Mouse (Mus musculus) heart, embryonic 15.5 days (tissue): ENCODE results near the gene Cdca3. TPM values are rescaled to one million over a fixed set of nuclear protein-coding genes. Genes with fewer than 3 reads are reported as not detected.
A peak's percentile ranks its signal among the peaks of the same experiment; 100 is the strongest.
"Not testable (repeated sequence)": the region's sequence is repeated elsewhere in the genome, so short reads cannot be mapped to it uniquely, and the experiment has no call there.

Experiments used
- ATAC-seq: fragments of 200-750 bp; cut with Nextera tagmentation; replicated peaks from 2 replicates; pipeline ENCODE4 v1.8.0; 2017; ENCODE audit warnings: low read depth, moderate TSS enrichment; ENCODE audit not compliant: insufficient number of reproducible peaks, insufficient read depth, low FRiP score
- H3K27ac ChIP-seq: fragments of 300-500 bp; sonication (generic); 2 replicates; pipeline ENCODE4 v1.5.1; 2015; ENCODE audit warnings: mild to moderate bottlenecking, inconsistent platforms
- H3K27me3 ChIP-seq: fragments of 300-500 bp; sonication (generic); 2 replicates; pipeline ENCODE4 v1.6.1; 2015; ENCODE audit warnings: inconsistent platforms
- H3K36me3 ChIP-seq: fragments of 300-500 bp; sonication (generic); 2 replicates; pipeline ENCODE4 v1.6.1; 2015; ENCODE audit warnings: mild to moderate bottlenecking, inconsistent platforms
- H3K4me1 ChIP-seq: fragments of 300-500 bp; sonication (generic); replicated peaks from 2 replicates; pipeline ENCODE4 v1.6.1; 2015; ENCODE audit warnings: inconsistent platforms
- H3K4me2 ChIP-seq: fragments of 300-500 bp; sonication (generic); 2 replicates; pipeline ENCODE4 v1.6.1; 2015; ENCODE audit warnings: inconsistent platforms, mild to moderate bottlenecking, moderate library complexity
- H3K4me3 ChIP-seq: fragments of 300-500 bp; sonication (generic); 2 replicates; pipeline ENCODE4 v1.5.1; 2015; ENCODE audit warnings: mild to moderate bottlenecking, inconsistent platforms
- H3K9ac ChIP-seq: fragments of 300-500 bp; sonication (generic); 2 replicates; pipeline ENCODE4 v1.6.1; 2015; ENCODE audit warnings: mild to moderate bottlenecking, inconsistent platforms
- H3K9me3 ChIP-seq: fragments of 300-500 bp; sonication (generic); replicated peaks from 2 replicates; pipeline ENCODE4 v1.6.1; 2016; ENCODE audit warnings: inconsistent platforms
- WGBS: fragments of 180-500 bp; shearing (Covaris S2); methylation state at CpG from one replicate; pipeline ENCODE4 v1.1.7; 2015; ENCODE audit warnings: mixed read lengths; 5-methylcytosine and 5-hydroxymethylcytosine counted together
- polyA plus RNA-seq: library from polyadenylated mRNA; unstranded; fragments of >200 nt; fragmentation: Nextera tagmentation; extraction: Ambion mirVana; gene quantifications from 2 replicates; pipeline ENCODE4 v1.2.1, GENCODE M21; 2015

Cdca3 gene
- polyA plus RNA-seq, 1 experiment from 2014 or later, result 117 TPM

DNA sequence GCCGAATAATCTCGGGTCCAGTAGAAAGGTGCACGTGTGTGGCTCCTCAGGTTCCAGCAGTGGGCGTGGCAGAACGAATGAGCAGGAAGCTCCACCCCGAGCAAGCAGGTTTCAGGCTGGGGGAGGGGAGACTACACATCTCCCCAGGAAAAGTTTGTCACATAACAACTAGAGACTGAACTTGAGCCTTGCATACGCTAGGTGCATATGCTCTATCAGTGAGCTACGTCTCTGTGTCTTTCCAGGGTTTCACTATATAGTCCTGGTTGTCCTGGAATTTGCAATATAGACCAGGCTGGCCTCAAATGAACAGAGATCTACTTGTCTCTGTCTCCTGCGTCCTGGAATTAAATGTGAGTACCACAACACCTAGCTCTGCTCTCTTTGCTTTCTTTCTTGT, 26.9 kb upstream of the Cdca3 start:
- H3K27me3 ChIP-seq, H3K9ac ChIP-seq, H3K9me3 ChIP-seq, H3K27ac ChIP-seq, ATAC-seq, H3K36me3 ChIP-seq: not testable (repeated sequence)
- peak overlapping the region; percentile 28 for H3K4me3 ChIP-seq
- H3K4me1 ChIP-seq, result peaks cover 20% of the 10 kb centered on the region
- H3K4me2 ChIP-seq, result peak overlapping the region; percentile 49
- 14% methylated on average over 7 of the region's 9 CpGs for WGBS

GRCm38 (mm10) chr6:124803061-124803460, 26.3 kb upstream of the Cdca3 start:
- no peak overlapping the region for H3K9ac ChIP-seq
- H3K4me1 ChIP-seq, result peaks cover 25% of the 10 kb centered on the region
- no peak for ATAC-seq
- no peak overlapping the region for H3K27ac ChIP-seq
- H3K4me2 ChIP-seq, result no peak overlapping the region
- no peak overlapping the region for H3K4me3 ChIP-seq
- no peaks in the 10 kb centered on the region for H3K9me3 ChIP-seq
- no peaks in the 10 kb centered on the region for H3K36me3 ChIP-seq
- no peaks in the 10 kb centered on the region for H3K27me3 ChIP-seq
- WGBS, result 77% methylated on average over 3 of the region's 3 CpGs

DNA sequence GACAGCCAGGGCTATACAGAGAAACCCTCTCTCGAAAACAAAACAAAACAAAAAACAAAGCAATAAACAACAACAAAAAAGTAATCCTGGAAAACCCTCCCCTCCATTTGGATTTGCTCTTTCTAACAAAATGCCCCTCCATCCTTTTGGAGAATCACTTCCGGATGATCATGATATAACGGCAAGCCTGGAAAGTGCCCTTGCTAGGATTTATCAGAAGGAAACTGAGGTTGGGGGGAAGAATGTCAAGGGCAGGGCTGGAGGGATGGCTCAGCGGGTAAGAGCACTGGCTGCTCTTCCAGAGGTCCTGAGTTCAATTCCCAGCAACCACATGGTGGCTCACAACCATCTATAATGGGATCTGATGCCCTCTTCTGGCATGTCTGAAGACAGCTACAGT, 25.7 kb upstream of the Cdca3 start:
- H3K27me3 ChIP-seq, ATAC-seq, H3K9me3 ChIP-seq, H3K4me3 ChIP-seq, H3K9ac ChIP-seq, H3K4me2 ChIP-seq, H3K27ac ChIP-seq, H3K36me3 ChIP-seq: not testable (repeated sequence)
- peaks cover 28% of the 10 kb centered on the region for H3K4me1 ChIP-seq
- WGBS, result 91% methylated on average over 4 of the region's 4 CpGs

DNA sequence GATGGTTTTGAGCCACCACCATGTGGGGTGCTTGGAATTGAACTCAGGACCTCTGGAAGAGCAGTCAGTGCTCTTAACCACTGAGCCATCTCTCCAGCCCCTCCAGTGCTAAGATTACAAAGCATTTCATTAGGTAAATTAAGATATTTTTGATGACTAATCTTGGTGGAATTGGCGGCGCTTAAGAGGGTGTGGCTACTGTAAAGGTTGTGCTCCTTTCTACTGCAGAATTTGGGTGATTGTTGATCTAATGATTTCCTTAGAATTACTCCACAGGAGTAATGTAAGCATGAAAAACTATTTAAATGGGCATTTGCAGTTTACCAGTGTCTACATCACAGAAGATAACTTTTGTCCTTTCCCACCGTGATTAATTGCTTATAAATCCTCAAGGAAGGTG, 25.0 kb upstream of the Cdca3 start:
- H3K4me3 ChIP-seq, result no peak overlapping the region
- no peak overlapping the region for H3K9ac ChIP-seq
- no peaks in the 10 kb centered on the region for H3K9me3 ChIP-seq
- 83% methylated on average over 3 of the region's 3 CpGs for WGBS
- H3K4me2 ChIP-seq, result no peak overlapping the region
- peaks cover 28% of the 10 kb centered on the region for H3K4me1 ChIP-seq
- H3K27ac ChIP-seq, result 0 out of 2 replicates have a peak overlapping the region, but pooled peaks have one; percentile 91
- H3K27me3 ChIP-seq, result no peaks in the 10 kb centered on the region
- no peaks in the 10 kb centered on the region for H3K36me3 ChIP-seq
- ATAC-seq, result no peak

DNA sequence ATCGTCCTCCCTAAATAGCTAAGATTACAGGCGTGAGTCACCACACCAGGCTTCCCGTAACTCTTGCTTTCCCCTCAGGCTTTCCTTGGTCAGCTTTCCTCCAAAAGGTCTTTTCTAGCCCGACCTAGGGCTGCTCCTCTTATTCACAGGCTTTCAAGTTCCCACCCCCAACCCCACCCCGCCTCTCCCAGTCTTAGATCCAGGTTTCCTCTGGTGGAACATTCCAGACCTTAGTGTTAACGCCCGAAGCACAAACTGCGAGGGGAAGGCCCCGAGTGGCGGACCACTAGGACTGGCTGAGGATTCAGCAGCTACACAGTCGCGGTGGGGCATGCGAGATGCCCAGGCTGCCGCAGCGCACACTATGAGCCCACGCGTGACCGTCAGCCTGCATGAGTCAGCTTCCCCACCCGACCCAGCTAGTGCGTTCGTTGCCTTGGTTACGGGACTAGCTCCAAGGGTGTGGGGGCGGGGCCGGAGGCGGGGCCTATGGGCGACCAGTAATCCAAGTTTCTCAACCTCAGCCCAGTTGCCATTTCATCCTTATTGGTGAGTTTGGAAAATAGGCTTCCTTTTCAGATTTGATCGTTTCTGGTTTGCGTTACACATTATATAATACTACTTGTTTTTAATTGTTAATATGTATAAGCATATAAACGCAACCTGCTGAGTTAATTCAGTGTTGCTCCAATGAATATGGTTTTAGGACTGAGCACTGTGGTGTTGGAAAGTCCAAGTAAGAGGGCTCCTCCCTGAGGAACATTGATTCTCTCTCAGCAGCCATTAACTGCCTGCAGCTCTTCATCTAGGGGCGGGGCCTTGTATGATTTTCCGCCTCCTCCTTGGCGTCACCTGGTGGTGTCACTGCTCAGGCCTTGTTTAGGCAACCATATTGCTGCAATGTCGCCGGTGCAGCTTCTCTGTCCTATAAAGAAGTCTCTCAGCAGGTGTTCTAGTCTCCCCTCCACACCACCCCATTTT, 23.7 kb upstream of the Cdca3 start:
- 1% methylated on average over 34 of the region's 34 CpGs for WGBS
- Histone ChIP-seq H3K4me1 (peaks cover 41% of the 10 kb centered on the region), H3K27me3 (no peaks in the 10 kb centered on the region), H3K9me3 (no peaks in the 10 kb centered on the region), H3K36me3 (peaks cover 7% of the 10 kb centered on the region), H3K27ac (peak overlapping the region; percentile 91), H3K9ac (peak overlapping the region; percentile 63), H3K4me2 (peak overlapping the region; percentile 91), H3K4me3 (peak overlapping the region; percentile 58)
- peak; percentile 75 for ATAC-seq

DNA sequence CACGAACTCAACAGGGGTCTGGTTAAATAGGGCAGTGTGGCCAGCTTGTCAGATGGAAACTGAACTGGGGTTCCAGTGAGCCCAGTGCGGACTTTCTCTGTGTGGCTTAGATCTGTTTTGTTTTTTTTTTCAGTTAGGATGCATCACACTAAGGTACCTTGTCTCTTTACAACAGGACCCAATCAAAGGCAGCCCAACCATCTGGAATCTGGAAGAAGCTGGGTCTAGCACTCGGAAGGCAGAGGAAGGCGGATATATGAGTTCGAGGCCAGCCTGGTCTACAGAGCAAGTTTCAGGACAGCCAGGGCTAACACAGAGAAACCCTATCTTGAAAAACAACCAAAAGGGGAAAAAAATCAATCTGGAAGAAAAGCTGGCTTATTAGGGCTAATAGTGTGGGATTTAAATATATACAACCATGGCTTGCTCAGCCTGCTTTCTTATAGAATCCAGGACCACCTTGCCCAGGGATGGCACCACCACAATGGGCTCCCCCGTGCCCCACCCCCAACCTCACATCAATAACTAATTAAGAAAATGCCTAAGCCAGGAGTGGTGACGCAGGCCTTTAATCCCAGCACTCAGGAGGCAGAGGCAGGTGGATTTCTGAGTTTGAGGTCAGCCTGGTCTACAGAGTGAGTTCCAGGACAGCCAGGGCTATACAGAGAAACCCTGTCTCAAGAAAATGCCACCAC, 22.8 kb upstream of the Cdca3 start:
- ATAC-seq, result no peak
- Histone ChIP-seq H3K36me3 (peaks cover 17% of the 10 kb centered on the region), H3K27me3 (no peaks in the 10 kb centered on the region), H3K9ac (no peak overlapping the region), H3K4me3 (peak overlapping the region; percentile 58; the same call in 1 of the 2 replicates), H3K9me3 (no peaks in the 10 kb centered on the region), H3K4me1 (peaks cover 46% of the 10 kb centered on the region), H3K4me2 (peak overlapping the region; percentile 91), H3K27ac (peak overlapping the region; percentile 91)
- WGBS, result 79% methylated on average over 7 of the region's 7 CpGs

GRCm38 (mm10) chr6:124807366-124807765, 22.0 kb upstream of the Cdca3 start:
- WGBS, result 48% methylated on average over 4 of the region's 4 CpGs
- Histone ChIP-seq H3K27ac (peak overlapping the region; percentile 91), H3K36me3 (peaks cover 23% of the 10 kb centered on the region), H3K4me2 (no peak overlapping the region), H3K4me3 (no peak overlapping the region), H3K9me3 (no peaks in the 10 kb centered on the region), H3K9ac (no peak overlapping the region), H3K4me1 (peaks cover 53% of the 10 kb centered on the region), H3K27me3 (no peaks in the 10 kb centered on the region)
- ATAC-seq, result no peak

- 63% methylated on average over 6 of the region's 6 CpGs for WGBS
- Histone ChIP-seq H3K27me3 (no peaks in the 10 kb centered on the region), H3K4me3 (peak overlapping the region; percentile 57), H3K4me2 (peak overlapping the region; percentile 86), H3K9me3 (no peaks in the 10 kb centered on the region), H3K36me3 (peaks cover 23% of the 10 kb centered on the region), H3K9ac (no peak overlapping the region), H3K27ac (peak overlapping the region; percentile 91), H3K4me1 (peaks cover 57% of the 10 kb centered on the region)
- ATAC-seq, result no peak
Observed at GRCm38 (mm10) chr6:124807986-124808357, 21.4 kb upstream of the Cdca3 start.

GRCm38 (mm10) chr6:124808358-124809012, 20.9 kb upstream of the Cdca3 start, which contains the start of gene Spsb2:
Gene Spsb2, plus strand, starts transcription at chr6:124808661.
- Histone ChIP-seq H3K36me3 (peaks cover 23% of the 10 kb centered on the region), H3K4me2 (peak within 1 kb of the TSS; percentile 86), H3K4me1 (peaks cover 57% of the 10 kb centered on the region), H3K9ac (peak within 1 kb of the TSS; percentile 75), H3K9me3 (no peaks in the 10 kb centered on the region), H3K4me3 (peak within 1 kb of the TSS; percentile 57), H3K27me3 (no peaks in the 10 kb centered on the region), H3K27ac (peak within 1 kb of the TSS; percentile 91)
- peak; percentile 58 for ATAC-seq
- 3% methylated on average over 29 of the region's 29 CpGs for WGBS

DNA sequence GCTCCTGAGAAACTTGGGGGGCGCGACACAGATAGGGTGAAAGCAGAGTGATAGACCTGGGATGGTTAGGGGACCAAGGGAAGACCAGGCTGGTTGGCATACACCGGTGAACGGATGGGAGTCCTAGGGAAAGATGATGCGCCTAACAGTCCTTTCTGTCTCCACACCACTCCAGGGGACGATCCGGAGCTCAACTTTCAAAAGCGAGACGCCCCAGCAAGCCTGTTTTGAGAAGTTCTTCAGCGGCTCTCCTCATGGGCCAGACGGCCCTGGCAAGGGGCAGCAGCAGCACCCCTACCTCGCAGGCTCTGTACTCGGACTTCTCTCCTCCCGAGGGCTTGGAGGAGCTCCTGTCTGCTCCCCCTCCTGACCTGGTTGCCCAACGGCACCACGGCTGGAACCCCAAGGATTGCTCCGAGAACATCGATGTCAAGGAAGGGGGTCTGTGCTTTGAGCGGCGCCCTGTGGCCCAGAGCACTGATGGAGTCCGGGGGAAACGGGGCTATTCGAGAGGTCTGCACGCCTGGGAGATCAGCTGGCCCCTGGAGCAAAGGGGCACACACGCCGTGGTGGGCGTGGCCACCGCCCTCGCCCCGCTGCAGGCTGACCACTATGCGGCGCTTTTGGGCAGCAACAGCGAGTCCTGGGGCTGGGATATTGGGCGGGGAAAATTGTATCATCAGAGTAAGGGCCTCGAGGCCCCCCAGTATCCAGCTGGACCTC, 20.1 kb upstream of the Cdca3 start:
- Histone ChIP-seq H3K4me1 (peaks cover 58% of the 10 kb centered on the region), H3K9me3 (no peaks in the 10 kb centered on the region), H3K27ac (peak overlapping the region; percentile 91), H3K27me3 (no peaks in the 10 kb centered on the region), H3K4me3 (peak overlapping the region; percentile 57), H3K9ac (peak overlapping the region; percentile 75), H3K4me2 (peak overlapping the region; percentile 86), H3K36me3 (peaks cover 23% of the 10 kb centered on the region)
- WGBS, result under 1% methylated on average over 35 of the region's 35 CpGs
- ATAC-seq, result peak; percentile 30
